Mouse (Mus musculus): ENCODE data around the gene Ptprn.

The Ptprn gene

DNA sequence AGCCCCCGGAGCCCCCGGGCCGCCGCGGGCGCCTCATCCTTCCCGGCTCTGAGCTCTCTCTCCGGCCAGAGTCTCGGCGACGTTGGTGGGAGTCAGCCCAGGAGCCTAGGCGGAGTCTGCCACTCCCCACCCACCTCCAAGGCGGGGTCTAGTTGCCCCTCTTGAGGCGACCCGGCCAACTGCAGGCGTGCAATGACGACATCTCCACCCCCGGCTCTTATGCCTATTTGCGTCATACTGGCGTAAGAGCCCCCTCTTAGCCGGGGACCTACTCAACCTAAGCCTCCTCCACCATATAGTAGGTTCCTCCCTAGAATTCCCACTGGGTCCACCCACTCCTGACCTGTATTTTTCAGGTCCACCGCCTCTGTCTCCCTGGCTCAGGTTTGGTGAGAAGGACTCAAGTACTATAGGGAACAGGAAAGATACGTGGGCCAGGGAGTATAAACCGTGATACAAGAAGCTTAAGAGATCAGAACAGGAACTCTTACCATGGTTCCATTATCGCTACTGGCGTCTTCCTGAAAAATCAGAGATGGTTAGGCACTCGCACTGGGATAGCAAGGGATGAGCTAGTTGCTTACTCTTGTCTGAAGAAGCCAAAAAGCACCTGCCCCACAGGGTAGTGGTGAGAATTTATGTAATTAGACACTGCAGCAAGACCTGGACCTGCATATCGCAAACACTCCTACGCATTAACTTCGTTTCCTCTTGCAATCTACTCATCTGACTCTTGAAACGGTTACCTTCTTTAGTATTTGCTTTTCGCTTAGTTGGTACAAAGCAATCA lies at the start of gene Ptprn:
Ptprn (minus strand) TSS at position 412 of the 790 bp plus-strand sequence.
- CTCF ChIA-PET = no interaction called here

DNA sequence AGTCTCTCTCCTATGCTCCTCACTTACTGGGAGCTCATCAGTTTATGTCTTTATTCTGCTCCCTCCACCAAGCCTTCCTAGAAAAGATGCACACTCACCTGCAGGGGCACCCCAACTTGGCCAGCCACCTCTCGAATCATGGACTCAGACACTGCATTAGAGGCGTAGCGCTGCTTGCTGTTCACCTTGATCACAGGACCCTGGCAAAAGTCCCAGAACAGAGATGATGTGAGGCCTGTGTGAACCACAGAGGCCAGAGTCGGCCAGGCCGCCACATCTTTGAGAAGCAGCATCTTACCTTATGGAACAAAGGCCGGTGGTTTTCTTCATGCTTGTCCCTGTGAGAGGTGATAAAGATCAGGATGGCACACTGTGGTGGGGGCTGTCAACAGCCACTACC lies 47.4 kb upstream of the Ptprn start:
- CTCF ChIA-PET = no interaction called here

DNA sequence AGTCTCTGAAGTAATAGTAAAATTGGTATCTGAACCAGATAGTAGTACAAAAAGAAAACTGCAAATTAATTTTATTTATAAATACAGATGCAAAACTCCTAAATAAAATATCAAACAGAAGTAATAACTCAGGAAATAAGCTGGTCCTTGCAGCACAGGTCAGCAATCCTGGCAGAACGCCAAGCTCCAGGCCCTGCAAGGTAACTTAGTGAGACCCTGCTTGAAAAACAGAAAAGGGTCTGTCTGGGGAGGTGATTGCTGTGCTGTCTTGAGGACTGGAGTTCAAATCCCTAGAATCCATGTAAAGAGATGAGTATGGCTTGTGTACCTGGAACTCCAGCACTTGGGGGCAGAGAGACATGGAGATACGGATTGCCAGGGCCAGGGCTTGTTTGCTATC lies 40.4 kb upstream of the Ptprn start:
- CTCF ChIA-PET = interaction anchor here (0.9 kb wide), 1 partner anchor 1069 kb away, joined by 7 read pairs; no protein-coding TSS in a partner anchor

DNA sequence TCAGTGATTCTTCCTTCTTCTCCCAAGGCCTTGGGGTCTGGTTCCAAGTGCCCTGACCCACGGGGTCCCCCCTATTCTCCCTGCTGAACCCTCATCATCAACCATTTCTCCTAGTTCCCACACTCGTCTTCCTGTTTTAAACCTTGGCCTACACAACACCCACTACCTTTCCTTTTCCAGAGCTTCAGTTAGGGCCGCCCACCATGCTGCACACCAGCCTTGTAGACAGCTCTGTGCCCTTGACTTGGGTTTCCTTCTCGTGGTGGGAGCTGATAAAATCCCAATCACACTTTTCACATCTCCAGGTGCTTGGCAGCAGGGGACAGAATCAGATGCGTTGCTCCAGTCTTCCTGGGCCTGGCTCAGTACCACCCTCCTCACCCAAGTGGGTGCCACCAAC lies 30.0 kb upstream of the Ptprn start:
- CTCF ChIA-PET = no interaction called here

DNA sequence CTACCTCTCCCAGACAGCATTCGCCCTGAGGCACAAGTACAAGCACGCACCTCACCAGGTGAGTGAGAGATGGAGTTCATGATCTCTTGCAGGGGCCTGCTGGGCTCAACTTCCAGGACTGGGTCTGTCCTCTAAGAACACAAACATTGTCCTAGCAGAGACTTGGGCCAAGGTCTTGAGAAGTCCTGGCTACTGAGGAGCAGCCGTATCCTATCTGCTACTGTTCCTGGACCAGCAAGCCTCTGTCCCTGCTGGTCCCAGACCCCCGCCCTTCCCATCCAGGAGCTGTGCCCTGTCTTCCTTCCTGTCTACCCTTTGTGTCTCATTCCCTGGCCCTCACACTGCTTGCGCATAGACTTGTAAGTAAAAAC lies 29.0 kb upstream of the Ptprn start:
- CTCF ChIA-PET = no interaction called here

DNA sequence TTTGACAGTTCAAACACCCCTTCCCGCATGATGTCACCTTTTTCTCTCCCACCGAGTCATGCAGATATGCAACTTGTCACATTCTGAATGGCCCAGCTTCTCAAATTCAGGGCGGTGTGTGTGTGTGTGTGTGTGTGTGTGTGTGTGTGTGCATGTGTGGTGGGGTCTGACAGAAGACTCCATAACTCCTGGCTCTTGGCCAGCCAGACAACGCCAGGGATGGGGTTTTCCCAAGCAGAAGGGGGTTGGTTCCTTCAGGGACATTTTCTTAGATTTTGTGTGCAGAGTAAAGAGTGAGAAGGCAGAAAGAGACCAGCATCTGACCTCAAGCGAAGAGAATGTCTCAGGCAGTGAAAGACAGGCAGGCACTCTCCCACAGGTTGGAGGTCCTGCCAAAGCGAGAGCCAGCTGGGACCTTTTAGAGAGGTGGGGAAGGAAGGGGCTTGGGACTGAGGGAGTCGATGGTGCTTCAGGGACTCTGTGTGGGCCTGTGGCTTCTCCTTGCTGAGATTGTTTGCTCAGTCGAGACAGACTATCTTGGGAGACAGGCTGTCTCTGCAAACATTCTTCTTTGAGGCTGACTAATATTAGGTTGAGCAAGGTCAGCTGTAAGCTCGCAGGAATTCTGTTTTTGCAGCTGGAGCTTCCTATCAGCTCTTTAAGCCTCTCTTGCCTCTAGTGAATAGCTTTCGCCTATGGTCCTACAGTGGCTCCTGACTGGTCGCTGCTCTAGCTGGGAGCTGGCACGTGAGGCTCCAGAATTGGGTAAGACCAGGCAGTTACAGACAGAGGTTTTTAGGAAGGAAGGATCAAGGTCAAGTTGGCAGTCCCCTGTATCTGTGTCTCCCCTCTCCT lies 28.4 kb upstream of the Ptprn start:
- CTCF ChIA-PET = no interaction called here

DNA sequence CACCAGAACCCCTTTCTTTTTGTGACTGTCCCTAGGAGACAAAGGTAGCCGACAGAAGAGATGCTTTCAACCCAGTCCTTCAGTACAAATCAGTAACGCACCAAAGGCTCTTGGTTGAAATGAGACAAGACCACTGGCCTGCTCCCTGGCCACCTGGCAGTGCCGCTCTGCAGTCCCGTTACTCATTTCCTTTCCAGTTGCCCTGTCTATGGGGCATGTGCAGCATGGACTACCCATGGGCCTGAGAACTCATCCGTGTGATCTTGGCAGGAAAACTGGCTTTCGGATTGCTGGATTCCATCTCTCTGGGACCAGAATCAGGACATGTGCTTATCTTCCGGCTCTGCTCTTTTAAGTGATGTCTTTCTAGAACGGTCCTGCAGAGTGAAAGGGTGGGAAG lies 27.0 kb upstream of the Ptprn start:
- CTCF ChIA-PET = no interaction called here

DNA sequence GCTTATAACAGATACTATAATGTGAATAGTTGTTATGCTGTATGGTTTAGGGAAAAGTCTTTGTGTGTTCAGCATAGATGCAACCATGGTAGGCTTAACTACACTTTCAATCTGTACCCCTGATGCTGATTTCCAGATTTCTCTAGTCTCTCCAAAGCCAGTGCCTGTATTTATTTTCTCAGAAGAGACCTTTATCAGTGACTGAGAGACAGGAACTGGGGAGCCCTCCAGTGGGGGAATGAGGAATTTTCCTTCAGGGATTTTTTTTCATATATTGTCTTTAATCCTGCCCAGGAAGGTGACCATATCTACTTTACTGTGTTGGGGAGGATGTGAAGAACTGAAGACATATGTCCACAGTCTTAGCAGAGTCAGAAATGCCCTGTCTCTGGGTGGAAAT lies 26.3 kb upstream of the Ptprn start:
- CTCF ChIA-PET = no interaction called here

DNA sequence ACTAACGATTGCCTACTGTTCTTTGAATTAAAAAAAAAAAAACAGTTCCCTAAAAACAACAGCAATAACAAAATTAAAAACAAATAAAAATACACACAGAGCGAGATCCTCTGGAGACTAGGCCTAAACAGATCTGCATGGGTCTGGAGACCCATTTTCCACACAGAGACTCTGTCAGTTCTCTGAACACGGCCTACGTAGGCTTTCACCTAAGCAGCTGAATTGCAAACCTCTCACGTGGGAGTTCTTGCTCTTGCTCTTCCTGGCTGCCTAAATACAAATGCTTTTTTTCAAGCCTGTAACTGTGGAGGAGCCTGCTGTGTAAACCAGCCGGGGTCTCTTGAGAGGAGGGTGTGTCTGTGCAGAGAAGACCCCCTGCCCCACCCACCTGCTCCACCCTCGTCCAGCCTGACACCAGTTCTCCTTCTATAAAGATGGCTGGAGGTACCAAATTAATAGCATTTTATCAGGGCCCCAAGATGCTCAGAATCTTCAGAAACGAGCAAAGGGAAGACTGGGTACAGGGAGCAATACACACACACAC lies 25.7 kb upstream of the Ptprn start:
- CTCF ChIA-PET = no interaction called here

DNA sequence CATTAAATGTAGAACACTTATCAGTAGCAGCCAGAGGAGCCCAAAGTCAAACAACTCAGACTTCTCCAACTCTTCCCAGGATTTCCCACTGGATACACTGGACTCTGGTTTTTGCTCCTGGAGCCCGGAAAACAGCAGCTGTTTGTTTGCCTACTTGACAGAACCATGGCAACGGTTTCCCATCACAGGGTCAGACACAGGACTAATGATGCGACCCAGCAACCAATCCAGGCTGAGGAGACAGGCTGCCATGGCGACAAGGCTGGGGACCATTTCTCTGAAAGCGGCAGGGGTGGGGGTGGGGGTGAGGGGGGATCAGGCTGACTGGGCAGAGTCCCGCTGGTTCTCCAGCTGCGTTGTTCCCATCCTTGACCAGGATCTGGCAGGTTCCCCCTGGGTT lies 25.1 kb upstream of the Ptprn start:
- CTCF ChIA-PET = no interaction called here

DNA sequence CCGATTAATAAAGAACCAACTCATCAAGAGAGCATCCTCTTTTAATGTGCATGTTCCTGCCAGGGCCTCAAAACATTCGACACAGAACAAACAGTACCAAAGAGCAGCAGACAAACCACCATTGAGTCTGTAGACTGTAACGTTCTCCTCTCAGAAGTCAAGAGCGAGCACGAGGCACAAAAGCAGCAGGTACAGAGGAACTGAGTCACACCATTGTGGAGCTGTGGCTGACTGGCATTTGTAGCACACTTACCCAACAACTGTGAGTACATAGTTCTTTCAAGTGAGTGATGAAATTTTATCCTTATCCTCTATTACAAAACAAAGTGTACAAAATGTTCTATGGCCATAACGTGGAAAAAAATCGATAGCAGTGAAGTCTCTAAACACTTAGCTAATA lies 20.6 kb upstream of the Ptprn start:
- CTCF ChIA-PET = no interaction called here

DNA sequence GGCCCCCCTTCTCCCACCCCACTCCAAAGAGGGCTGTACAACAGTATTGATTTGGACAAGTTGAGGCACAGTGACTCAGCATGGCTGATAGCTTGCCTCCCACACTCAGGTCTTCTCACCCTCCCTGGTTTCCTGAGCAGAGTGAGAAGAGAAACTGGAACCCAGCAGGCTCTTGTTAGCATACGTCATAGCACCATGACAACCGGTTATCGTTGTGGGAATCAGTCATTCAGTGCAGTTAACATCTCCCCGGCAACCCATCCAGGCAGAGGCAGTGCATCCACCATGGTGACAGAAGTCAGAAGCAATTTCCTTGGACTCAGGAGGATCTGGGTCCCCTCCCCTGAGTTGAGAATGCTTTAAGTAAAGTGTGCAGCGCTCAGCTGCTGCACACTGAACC lies 18.7 kb upstream of the Ptprn start:
- CTCF ChIA-PET = no interaction called here

DNA sequence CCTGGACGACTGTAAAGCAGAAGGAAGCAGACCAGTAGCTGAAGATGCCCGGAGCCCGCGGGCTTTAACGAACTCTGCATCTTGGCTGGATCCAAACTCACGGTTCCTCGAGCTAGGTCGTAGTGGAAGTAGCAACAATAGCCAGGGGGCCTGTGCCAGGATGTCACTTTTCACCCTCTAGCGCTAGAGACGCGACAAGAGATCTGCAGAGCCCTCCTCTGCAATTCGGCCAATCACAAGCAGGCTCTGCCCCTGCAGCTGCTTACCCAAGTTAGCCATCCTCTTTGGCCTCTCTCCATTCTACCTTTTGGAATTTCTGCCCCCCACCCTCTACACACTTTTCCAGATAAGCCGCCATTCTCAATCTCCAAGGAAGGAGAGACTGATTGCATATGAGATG lies 13.9 kb upstream of the Ptprn start, which contains the start of gene Resp18:
Resp18 (minus strand) TSS at position 188 of the 400 bp plus-strand sequence.
- CTCF ChIA-PET = interaction anchor here (0.6 kb wide), 1 partner anchor 962 kb away, joined by 3 read pairs; no protein-coding TSS in a partner anchor

DNA sequence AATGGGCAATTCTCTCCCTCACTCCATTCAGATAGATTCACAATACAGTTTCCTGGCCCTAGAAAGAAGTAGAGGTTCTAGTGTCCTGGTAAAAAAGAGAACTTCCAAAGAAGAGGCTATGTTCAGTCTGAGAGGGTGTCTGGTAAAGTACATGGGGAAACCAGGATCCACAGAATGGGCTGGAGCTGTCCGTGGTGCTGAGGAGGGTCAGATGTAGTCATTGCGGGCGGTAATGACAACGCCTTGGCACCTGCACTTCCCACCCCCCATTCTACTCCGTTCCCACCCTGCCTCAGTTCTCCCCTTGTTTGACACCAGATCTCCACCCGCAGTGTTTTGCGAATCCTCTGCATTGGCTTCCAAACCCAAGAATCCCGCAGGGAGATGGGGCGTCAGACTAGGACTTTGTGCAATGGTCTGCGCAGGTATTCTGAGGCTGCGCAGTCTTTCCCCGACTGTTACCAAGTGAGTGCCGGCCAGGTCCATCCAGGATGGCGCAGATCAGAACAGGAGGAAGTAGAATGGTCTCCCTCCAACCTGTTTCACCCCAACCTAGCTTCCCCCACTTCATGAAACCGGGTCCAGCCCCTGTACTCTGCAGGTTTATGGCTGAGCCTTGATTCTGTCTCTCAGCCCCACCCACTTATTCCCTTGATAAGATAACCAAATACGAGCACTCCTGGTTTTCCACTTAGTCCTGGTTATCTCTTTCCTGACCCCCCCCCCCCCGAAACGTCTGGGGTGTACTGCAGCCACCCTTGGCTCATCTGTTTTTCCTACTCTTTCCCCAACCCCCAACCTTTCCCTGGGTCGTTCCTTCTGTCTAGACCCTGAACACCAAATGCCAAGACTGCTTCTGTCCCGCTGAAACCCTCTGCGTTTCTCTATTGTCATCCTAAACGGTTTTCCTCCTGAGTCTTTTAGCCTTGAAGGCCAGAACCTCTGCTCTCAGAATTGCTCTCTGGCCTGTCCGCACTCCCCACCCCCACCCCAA lies 13.2 kb upstream of the Ptprn start:
- CTCF ChIA-PET = no interaction called here

DNA sequence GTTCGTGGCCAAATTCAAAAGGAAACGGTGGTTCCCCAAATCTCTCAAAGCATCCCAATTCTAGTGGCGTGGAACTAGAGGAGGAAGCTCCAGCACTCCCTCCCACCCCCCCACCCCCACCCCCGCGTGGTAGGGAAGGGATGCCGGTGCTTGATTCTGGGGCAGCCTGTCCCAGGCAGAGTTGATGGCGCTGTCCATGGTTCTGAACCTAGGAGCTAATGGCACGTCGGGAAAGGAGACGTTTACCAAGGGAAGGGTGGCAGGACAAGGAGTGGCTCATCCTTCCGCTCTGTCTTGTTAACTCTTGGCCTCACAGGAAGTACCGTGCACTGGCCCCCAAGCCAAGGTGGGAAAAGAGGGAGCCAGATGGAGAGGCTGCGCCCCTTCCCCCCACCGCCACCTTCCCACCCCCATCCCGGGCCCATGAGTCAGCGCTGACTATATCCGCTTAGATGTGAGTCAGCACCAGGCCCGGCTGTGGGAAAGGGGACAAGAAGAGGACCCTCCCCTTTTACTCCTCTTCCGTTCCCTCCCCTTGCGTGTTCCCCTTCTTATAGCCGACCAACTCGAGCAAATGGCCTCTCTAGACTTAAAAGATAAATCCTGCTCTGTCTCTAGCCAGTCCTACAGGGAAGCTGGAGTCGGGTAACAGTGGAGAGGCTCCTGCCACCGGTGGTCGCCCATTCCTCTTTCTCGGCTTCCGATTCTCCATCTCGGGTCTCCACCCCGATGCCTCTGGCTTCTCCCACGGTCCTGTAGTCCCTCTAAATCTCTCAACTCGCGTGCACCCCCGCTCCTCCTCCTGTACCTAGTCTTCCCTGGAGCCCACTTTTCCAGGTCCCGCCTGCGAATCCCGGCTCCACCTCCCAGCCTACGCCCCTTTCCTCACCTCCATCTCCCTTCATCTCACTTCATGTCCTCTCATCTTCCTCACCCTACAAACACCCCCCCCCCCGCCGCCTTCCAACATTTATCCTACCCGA lies 1.0 kb downstream of the Ptprn start:
- CTCF ChIA-PET = interaction anchor here (0.5 kb wide), 1 partner anchor 30 kb away, joined by 3 read pairs; no protein-coding TSS in a partner anchor

DNA sequence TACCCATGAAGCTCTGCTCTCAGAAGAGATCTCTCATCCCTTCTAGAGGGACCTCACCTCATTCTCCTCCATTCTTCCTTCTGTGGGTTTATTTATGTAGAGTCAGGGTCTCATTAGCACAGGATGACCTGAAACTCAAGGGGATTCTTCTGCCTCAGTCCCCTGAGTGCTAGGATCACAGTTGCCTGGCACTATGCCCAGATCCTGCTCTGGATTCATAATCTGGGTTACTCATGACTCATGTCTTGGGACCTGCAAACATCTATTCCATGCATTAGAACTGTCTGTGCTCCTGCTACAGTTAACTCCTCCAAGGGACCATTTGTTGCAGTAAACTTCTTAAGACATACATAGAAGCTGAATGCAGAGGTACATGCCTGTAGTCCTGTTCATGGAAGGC lies 3.0 kb downstream of the Ptprn start:
- CTCF ChIA-PET = interaction anchor here (0.6 kb wide), 1 partner anchor 10 kb away, joined by 12 read pairs; no protein-coding TSS in a partner anchor

DNA sequence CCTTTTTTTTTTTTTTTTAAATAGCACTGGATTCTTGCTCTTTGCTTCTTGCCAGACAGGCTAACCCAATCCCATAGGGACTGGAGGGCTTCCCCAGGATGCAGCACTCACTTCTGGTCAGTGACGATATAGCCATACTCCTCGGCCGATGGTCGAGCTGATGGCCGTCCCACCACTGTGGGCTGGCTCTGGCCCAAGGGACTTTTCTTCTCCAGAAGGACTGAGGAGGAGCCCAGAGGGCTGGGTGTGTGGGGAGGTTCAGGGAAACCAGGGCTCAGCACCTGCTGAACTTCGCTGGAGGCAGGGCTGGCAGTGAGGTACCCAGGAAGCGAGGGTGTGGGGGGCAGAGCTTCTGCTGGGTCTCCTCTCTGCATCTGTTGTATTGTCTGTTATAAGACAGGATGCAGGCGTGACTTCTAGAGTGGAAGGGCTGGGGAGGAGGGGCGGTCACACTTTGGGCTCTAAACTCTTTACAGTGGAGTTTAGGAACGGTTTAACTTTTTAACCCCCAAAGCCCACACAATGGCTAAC lies 8.7 kb downstream of the Ptprn start:
- CTCF ChIA-PET = no interaction called here

DNA sequence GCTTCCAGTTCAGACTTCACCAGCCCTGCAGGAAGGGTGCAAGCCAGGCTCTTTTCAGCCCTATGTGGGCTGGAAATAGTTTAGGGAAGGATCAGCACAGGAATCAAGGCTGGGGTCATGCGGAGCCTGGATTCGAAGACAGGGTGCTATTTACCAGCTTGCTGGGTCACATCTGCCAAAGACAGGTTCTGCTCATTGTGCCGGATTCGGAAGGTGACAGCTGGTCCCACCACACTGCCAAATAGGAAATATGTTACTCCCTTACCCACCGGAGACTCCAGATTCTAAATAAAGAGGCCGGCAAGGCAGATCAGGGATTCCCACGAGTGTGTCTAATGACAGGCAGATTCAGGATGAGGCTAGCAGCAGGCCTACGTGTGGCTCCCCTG lies 9.7 kb downstream of the Ptprn start:
- CTCF ChIA-PET = interaction anchor here (1.0 to 1.2 kb wide), 2 partner anchors 14 to 131 kb away, joined by 3 read pairs; no protein-coding TSS in a partner anchor

DNA sequence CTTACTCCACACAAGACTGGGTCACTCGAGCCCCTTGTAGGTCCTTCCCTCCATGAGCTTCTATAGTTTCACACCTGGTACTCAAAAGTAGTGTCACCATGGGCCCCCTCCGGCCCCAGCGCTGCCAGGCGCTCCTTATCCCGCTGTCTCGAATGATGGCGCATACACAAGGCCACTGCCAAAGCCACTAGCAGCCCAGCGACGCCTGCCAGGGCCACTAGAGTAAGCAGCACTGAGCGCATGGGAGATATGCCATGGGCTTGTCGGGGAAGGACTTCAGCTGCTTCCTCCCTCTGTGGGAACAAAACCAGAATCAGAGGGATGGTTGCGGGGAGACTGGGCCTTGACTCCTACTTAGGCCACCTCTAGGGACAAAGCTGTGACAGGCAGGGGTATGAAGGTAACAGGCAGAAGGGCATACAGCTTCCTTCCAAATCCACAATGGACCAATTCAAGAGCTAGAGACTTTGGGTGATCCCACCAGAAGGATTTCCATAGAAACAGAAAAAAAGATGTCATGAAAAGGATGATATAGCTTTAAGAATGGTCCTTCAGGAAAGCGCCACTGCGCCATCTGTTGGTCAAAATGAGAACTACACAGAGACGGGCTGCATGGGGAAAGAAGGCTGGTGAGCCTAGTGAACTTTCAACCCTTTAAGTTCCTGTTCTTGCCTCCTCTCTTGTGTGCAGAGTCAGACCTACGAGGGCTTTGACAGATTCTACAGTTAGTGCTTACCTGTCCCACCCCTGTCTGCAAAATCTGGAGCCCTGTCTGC lies 10.3 kb downstream of the Ptprn start:
- CTCF ChIA-PET = interaction anchor here (1.0 to 1.2 kb wide), 2 partner anchors 13 to 130 kb away, joined by 3 read pairs; no protein-coding TSS in a partner anchor
